Mouse (Mus musculus) heart, postnatal 0 days (tissue): Measurements from ENCODE around the gene Csmd2. TPM values are rescaled to one million over a fixed set of nuclear protein-coding genes. Genes with fewer than 3 reads are reported as not detected.

Source experiments
- ATAC-seq: fragments of 200-750 bp; cut with Nextera tagmentation; 2 replicates; pipeline ENCODE4 v1.8.0; 2017; ENCODE audit warnings: low read depth, moderate number of reproducible peaks, moderate library complexity; ENCODE audit not compliant: insufficient read depth
- DNase-seq: peaks from one replicate; pipeline ENCODE4 v3.0.0-alpha.2; 2016; ENCODE audit warnings: low spot score
- H3K27ac ChIP-seq: fragments of 300-500 bp; sonication (generic); 2 replicates; pipeline ENCODE4 v1.5.1; 2014; ENCODE audit warnings: low read depth, mild to moderate bottlenecking
- H3K27me3 ChIP-seq: fragments of 300-500 bp; sonication (generic); 2 replicates; pipeline ENCODE4 v1.6.1; 2014; ENCODE audit warnings: low read length, mixed read lengths; ENCODE audit not compliant: control insufficient read depth, insufficient read depth
- H3K36me3 ChIP-seq: fragments of 300-500 bp; sonication (generic); replicated peaks from 2 replicates; pipeline ENCODE4 v1.6.1; 2014; ENCODE audit warnings: low read length, mixed read lengths; ENCODE audit not compliant: control insufficient read depth, insufficient read depth
- H3K4me1 ChIP-seq: fragments of 300-500 bp; sonication (generic); 2 replicates; pipeline ENCODE4 v1.6.1; 2014; ENCODE audit warnings: antibody characterized with exemption; ENCODE audit not compliant: control insufficient read depth, insufficient read depth
- H3K4me2 ChIP-seq: fragments of 300-500 bp; sonication (generic); 2 replicates; pipeline ENCODE4 v1.6.1; 2014; ENCODE audit warnings: low read depth, mild to moderate bottlenecking, low read length, moderate library complexity
- H3K4me3 ChIP-seq: fragments of 300-500 bp; sonication (generic); 2 replicates; pipeline ENCODE4 v1.5.1; 2014; ENCODE audit warnings: low read depth, low read length
- H3K9ac ChIP-seq: fragments of 300-500 bp; sonication (generic); replicated peaks from 2 replicates; pipeline ENCODE4 v1.6.1; 2014; ENCODE audit warnings: low read depth, low read length, mixed read lengths
- H3K9me3 ChIP-seq: fragments of 300-500 bp; sonication (generic); replicated peaks from 2 replicates; pipeline ENCODE4 v1.6.1; 2016; ENCODE audit warnings: low read length; ENCODE audit not compliant: control insufficient read depth
- CTCF ChIP-seq: IDR thresholded peaks from 2 replicates; pipeline ENCODE4 v1.5.1; 2016; ENCODE audit warnings: antibody characterized with exemption, control low read depth, low read depth
- EP300 ChIP-seq: IDR thresholded peaks from 2 replicates; pipeline ENCODE4 v1.6.1; 2016; ENCODE audit warnings: antibody characterized with exemption, low read depth
- WGBS: fragments of 180-500 bp; shearing (Covaris S2); extraction: QIAGEN DNeasy Blood & Tissue Kit; methylation state at CpG from one replicate; pipeline ENCODE4 v1.1.7; 2014; 5-methylcytosine and 5-hydroxymethylcytosine counted together
- polyA plus RNA-seq: library from polyadenylated mRNA; unstranded; fragments of >200 nt; fragmentation: Nextera tagmentation; extraction: Ambion mirVana; gene quantifications from 2 replicates; pipeline ENCODE4 v1.2.1, GENCODE M21; 2015
- total RNA-seq: library from RNA; depleted of rRNA; stranded (reverse); fragments of >200 nt; gene quantifications from 2 replicates; pipeline ENCODE4 v1.2.3, GENCODE M21; 2014; ENCODE audit warnings: low replicate concordance

Gene Csmd2
- total and polyA plus RNA-seq, 2 experiments from 2014 or later: 0.01 TPM; not detected in 1

GRCm38 (mm10) chr4:128233458-128233857, 245.8 kb downstream of the Csmd2 start:
- Histone ChIP-seq H3K27ac (no peak overlapping the region), H3K27me3 (no peaks in the 10 kb centered on the region), H3K4me1 (no peaks in the 10 kb centered on the region), H3K4me2 (no peak overlapping the region), H3K9ac (no peak overlapping the region), H3K36me3 (no peaks in the 10 kb centered on the region), H3K4me3 (no peak overlapping the region), H3K9me3 (no peaks in the 10 kb centered on the region)
- no peak for TF ChIP-seq EP300
- TF ChIP-seq CTCF: no peak
- DNase-seq (no peak), ATAC-seq (no peak)
- 82% methylated on average over 13 of the region's 13 CpGs for WGBS

- no peaks in the 10 kb centered on the region for H3K9me3 ChIP-seq
- no peak for TF ChIP-seq CTCF
- no peak for TF ChIP-seq EP300
- H3K4me1 ChIP-seq: no peaks in the 10 kb centered on the region
- no peak overlapping the region for H3K4me3 ChIP-seq
- no peak for ATAC-seq
- no peak for DNase-seq
- no peaks in the 10 kb centered on the region for H3K27me3 ChIP-seq
- 54% methylated on average over 1 of the region's 1 CpGs for WGBS
- H3K36me3 ChIP-seq: no peaks in the 10 kb centered on the region
- H3K27ac ChIP-seq: no peak overlapping the region
- H3K4me2 ChIP-seq: no peak overlapping the region
- H3K9ac ChIP-seq: no peak overlapping the region
These were observed 251.5 kb downstream of the Csmd2 start for GRCm38 (mm10) chr4:128239113-128239512.

- H3K4me1 ChIP-seq: no peaks in the 10 kb centered on the region
- ATAC-seq: no peak
- no peak overlapping the region for H3K9ac ChIP-seq
- WGBS: 47% methylated on average over 19 of the region's 19 CpGs
- H3K4me2 ChIP-seq: no peak overlapping the region
- H3K36me3 ChIP-seq: no peaks in the 10 kb centered on the region
- no peak overlapping the region for H3K27ac ChIP-seq
- no peak for DNase-seq
- TF ChIP-seq CTCF (no peak), EP300 (no peak)
- no peaks in the 10 kb centered on the region for H3K9me3 ChIP-seq
- no peak overlapping the region for H3K4me3 ChIP-seq
- H3K27me3 ChIP-seq: no peaks in the 10 kb centered on the region
These were observed 253.6 kb downstream of the Csmd2 start for GRCm38 (mm10) chr4:128241075-128241853.

GRCm38 (mm10) chr4:128241854-128242356, 254.2 kb downstream of the Csmd2 start:
- ATAC-seq (no peak), DNase-seq (no peak)
- no peaks in the 10 kb centered on the region for H3K27me3 ChIP-seq
- no peaks in the 10 kb centered on the region for H3K4me1 ChIP-seq
- H3K4me2 ChIP-seq: no peak overlapping the region
- no peak for TF ChIP-seq EP300
- TF ChIP-seq CTCF: no peak
- H3K9ac ChIP-seq: no peak overlapping the region
- 59% methylated on average over 2 of the region's 2 CpGs for WGBS
- no peaks in the 10 kb centered on the region for H3K36me3 ChIP-seq
- no peaks in the 10 kb centered on the region for H3K9me3 ChIP-seq
- no peak overlapping the region for H3K4me3 ChIP-seq
- H3K27ac ChIP-seq: no peak overlapping the region

- H3K9ac ChIP-seq: no peak overlapping the region
- no peaks in the 10 kb centered on the region for H3K9me3 ChIP-seq
- DNase-seq: no peak
- H3K4me3 ChIP-seq: no peak overlapping the region
- no peaks in the 10 kb centered on the region for H3K27me3 ChIP-seq
- ATAC-seq: no peak
- no peak overlapping the region for H3K27ac ChIP-seq
- WGBS: 24% methylated on average over 2 of the region's 2 CpGs
- H3K4me1 ChIP-seq: no peaks in the 10 kb centered on the region
- H3K36me3 ChIP-seq: no peaks in the 10 kb centered on the region
- TF ChIP-seq EP300 (no peak), CTCF (no peak)
- no peak overlapping the region for H3K4me2 ChIP-seq
These were observed 257.5 kb downstream of the Csmd2 start for GRCm38 (mm10) chr4:128245201-128245600.

- Histone ChIP-seq H3K9me3 (no peaks in the 10 kb centered on the region), H3K4me3 (no peak overlapping the region), H3K9ac (no peak overlapping the region), H3K36me3 (no peaks in the 10 kb centered on the region), H3K4me2 (no peak overlapping the region), H3K27ac (no peak overlapping the region), H3K4me1 (no peaks in the 10 kb centered on the region), H3K27me3 (no peaks in the 10 kb centered on the region)
- no peak for ATAC-seq
- DNase-seq: no peak
- WGBS: 7% methylated on average over 5 of the region's 5 CpGs
- TF ChIP-seq EP300 (no peak), CTCF (no peak)
These were observed 261.0 kb downstream of the Csmd2 start for GRCm38 (mm10) chr4:128248676-128249075.
